Mouse (Mus musculus) kidney, postnatal 36 days (tissue): ENCODE data around the gene Slbp.
A peak's percentile ranks its signal among the peaks of the same experiment; 100 is the strongest.

Experiments used
- DNase-seq, 2 experiments: peaks; one replicate each; pipeline ENCODE4 v3.0.0; 2021 to 2022; ENCODE audit warnings: mixed read lengths in 2 of 2

The Slbp gene

DNA sequence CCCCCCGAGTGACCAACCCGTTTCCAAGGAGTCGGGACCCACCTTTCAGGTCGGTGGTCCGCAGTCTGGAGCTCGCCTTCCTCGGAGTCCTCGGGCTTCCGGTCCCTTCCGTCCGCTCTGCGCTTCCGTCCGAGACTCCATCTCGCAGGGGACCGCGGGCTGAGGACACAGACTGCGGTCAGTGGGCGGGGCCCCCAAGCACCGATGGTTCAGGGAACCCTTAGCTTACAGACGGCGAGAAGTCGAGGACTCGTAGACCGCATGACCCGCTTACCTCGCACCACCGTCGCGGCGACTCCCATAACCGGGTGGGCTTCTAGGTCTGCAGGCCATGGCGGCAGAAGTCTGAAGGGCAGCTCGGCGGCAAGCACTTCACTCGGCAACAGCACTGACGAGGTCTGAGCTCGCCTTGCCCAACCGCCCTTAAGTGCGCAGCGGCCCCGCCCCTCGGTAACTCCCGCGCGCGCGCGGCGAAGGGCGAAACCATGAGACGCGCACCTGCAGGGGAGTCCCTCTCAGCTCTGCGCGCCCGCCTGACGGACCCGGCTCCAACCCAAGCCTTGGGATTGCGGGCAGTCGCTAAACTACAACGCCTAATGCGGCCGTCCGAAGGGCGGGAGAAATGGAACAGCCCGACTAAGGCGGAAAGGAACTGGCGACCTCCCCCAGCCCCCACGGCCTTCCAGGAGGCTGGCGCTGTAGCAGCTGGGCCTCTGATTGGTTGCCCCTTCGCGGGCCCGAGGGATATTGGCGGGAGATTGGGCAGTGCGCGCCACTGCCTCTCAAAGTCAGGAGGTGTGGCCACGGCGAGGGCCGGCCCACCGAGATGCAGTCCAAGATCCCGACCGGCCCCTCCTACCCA is at the start of gene Slbp:
Gene Slbp (minus strand): TSS at position 654 of the 862 bp plus-strand sequence.
- DNase-seq: peak; percentile 98

DNA sequence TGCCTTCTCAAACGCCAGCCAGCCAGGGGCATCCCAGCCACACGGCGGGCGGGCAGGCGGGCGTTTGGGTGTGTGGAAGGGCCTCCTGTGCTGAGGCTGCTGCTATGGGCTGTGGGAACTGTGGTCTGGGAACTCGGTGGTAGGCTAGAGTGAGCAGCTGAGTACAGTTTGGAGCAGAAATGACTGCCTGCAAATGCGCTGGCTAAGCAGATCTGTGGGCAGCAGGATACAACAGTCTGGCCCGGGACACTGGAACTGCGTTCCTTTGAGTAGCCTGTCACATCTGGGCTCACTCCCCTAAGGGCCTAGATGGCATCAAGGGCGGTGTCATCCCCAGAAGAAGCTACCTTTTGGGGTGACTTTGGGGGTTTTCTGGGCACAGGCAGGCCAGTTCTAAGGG is 49.5 kb upstream of the Slbp start:
- DNase-seq: peak in 1 of 2 experiments; percentile 53

DNA sequence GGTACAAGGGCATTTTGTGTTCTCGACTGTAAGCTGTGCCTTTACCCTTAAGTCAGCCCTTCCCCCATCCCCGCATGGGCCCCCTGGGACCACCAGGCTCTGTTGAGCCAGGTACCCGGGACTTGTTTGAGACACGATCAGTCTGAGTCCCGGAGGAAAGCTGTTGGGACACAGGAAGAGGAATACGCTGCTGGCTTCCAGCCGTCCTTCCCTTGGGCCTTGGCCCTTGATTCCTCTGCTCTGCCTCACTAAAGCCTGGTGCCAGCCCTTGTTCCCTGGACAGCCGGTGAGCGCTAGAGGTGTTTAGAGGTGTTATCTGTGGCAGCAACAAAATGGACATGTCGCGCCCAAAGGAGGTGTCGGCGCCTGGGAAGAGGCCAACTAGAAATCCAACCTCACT is 47.6 kb upstream of the Slbp start:
- DNase-seq: no peak

DNA sequence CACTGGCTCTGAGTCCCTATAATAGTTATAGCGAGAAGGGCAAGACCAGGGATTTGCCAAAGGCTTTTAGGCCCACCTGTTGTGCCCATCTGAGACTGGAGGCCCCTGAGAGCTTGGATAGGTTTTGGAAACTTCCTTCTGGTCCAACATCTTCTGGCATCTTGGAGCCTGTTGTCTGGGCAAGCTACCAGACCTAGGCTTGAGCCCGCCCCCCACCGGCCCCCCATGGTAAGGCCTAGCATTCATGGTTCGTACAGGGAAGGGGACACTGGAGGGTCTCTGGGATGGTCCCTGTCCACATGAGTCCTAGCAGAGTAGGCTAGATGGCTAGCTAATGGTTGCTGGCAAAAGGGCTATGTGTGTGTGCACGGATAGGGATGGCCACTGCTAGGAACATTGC is 46.3 kb upstream of the Slbp start:
- DNase-seq: no peak

DNA sequence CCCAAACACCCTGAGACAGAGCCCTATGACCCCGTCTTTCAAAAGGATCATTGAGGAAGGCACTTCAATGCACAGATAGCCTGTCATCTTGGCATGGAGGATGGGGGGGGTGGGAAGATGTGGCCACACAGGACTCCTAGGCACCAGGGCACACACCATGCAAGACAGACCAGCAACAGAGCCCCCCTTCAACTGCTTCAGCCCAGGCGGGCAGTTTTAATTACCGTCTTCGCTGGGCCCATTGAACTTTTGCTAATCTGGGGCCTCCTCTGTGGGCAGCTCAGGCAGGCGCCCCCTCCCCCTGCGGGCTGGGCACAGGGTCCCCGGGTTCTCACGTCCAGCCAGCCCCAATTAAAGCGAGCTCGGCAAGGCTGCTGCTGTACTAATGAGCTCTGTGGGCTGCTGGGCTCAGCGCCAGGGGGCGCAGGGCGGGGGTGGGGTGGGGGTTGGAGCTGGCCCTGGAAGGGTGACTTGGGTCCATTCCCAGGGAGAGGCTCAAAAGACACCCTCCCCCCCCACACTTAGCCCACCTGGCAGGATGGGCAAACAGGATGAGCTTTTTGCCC is 45.7 kb upstream of the Slbp start:
- no peak for DNase-seq

DNA sequence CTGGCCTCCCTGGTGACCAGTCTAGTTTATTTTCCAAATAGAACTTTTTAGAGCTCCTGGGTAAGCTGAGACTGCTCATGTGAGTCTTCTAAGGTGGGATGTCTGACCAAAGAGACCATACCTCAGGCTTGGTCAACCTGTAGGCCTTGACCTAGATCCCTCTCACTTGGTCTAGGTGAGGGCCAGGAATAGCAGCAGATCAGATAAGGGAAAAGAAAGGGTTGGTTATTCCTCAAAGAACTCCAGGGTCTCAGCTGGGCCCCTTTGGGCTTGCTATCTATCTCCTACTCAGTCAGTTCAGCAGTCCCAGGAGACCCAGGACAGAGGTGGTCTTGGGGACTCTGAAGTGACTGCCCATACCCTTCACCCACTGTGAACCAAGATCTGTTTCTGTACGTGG is 45.2 kb upstream of the Slbp start:
- no peak for DNase-seq

DNA sequence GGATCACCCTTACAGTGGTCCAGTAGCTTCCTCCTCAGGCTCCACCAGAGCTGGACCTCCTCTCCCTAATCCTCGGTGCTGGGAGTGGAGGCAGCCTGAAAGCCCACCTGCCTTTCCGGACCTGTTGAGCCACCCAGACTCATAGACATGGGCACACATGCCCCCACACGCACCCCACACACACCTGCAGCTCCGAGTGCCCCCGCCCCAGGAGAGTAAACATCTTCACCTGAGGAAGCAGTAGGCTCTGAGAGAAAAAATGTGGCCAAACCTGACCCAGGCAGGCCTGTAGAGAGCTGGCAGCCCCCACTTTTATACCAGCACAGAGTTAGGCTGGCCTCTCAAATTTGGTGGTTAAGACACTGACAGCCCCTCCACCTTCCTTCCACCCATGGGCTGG is 44.1 kb upstream of the Slbp start:
- DNase-seq: no peak

DNA sequence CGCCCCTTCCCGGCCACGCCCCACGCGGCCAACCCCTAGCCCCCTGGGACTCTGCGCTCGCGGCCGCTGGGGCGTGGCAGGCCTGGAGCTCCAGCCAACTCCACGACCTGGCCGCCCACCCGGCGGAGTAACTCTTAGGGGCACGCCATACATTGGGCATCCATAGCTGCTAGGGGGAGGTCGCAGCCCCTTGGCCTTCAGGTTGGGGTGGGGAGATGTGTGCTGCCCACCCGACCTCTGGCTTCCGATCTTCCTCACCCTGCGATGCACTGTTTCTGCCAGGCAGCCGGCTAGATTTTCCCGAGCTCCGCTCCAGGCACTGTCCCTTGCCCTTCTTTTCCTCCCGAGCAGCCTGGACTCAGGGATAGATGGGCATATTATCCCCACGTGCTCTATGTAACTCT is 43.3 kb upstream of the Slbp start:
- DNase-seq: peak in 1 of 2 experiments; percentile 37

DNA sequence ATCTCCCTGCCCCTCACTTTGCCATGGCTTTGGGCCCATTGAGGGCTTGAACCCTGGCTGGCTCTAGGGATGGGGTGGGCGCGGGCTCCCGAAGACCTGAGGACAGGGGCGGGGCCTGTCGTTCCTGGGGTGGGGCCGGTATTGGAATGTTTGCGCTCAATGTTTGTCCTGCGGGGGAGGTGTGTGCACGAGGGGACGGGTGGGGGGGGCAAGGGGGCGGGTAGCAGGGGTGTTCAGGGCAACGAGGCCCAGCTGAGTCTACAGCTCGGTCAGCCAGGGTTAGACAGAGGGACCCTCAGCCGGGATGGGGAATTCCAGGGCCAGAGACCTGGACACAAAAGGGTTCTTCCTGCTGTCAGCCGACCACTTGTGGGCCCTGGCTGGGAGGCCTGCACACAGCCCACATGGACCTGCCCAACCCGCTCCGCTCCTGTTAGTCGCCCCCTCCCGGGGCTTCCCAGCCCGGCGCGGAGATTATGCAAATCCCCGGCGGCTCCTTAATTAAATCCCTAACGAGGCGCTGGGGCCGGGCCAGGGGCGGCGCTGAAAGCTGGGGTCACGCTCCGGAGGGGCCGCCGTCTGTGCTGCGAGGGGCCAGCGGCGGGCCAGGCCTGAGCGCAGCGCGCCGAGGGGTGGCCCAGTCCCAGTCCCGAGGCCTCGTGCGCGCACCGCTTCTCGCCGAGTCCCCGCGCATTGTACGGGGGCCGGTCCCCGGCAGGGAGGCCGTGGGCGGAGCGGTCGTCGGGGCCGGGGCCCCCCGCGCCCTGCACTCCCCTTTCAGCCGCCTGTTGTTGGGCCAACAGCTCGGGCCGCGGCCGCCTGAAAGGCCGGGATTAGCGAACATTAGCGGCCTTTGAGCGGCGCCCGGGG is 42.7 kb upstream of the Slbp start:
- DNase-seq: peak in 1 of 2 experiments; percentile 53

DNA sequence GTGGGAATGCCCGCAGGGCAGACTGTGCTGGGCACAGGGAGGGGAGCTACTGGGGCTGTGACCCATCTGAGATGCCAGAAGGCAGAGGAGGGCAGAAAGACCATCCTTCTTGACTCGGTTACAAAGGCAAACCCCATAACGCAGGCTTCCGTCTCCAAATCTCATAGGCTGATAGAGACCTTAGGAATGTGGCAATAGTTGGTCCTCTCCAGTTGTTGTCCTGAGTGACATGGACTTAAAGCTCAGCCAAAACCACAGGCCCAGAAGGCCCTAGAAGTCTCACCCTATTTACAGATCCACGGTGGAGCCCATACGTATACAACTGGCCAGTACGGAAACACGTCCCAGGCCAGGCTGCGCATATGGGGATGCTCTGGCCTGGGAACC is 42.1 kb upstream of the Slbp start:
- no peak for DNase-seq

DNA sequence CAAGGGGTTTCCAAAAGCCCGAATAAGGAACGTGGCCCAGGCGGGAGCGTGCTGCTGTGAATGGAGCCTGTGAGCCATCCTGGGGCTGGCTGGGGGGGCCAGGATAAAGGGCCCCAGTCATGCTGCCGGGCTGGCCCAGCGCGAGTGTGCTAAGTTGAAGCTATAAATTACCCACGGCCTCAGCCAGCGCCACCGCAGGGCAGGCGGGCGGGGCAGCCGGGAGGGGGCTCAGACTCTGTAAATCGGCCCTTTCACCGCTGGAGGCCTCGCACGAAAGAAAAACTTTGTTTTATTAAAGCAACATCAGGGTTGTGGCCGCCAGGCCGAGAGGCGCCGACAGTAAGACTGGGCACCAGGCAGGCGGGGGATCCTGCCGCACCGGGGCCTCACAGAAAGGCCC is 40.0 kb upstream of the Slbp start:
- DNase-seq: no peak

DNA sequence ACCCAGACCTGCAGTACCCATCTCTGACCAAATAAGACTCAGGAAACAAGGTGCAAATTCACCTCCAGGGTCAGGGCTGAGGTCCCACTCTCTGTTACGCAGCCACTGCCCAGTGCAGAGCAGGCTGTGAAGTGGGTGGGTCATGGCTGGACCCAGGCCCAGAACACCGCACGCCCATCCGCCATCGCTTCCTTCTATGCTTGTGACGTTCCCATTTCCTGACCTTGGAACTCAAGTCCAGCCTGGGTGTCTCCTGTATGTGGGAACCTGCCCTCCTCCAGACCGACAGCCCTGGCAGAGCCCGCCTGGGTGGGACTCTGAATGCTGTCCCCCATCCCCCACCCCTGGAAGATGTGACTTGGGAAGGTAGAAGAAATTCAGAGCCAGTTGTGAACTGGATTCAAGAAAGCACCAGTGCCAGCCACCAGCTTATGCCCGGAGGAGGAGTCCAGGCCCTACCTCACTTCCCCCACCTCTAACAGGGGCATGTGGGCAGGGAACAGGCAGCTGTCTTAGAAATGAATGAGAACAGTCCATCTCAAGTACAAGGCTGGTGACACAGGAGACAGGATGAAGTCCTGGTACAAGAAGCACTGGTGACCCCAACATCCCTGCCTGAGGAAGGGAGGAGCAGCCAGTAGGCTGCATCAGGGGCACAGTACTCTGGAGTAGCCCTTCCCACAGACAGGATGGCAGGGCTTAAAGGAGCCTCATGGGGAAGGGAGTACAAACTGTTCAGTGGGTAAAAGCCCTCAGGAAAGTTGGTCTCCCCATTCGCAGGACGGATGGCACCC is 37.7 kb upstream of the Slbp start:
- DNase-seq: peak; percentile 62 to 82

DNA sequence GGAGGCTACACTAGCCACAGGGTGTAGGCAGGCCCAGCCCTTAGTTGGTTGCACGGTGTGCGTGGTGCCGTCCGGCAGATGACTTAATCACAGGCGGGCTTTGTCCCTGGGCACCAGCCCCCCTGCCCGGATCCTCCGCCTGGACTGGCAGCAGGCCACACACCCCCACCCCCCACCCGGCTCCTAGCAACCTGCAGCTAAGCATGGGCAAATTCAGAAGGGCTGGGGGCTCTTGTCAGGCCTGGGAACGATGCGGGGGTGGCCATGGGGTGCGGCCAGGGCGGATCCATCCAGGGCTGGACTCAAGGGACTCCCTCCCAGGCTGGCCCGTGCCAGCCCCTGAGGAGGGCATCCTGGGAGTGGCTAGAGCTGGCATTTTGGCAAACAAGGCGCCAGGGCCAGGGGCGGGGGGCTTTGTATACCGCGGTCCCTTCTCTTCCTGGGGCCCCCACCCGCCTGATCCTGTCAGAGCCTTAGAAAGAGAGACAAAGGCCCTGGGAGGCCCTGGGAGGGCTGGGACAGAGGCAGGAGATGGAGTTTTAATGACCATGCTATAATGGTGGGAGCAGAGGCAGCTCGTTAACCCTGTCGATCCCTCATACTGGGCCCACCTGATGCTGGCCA is 37.0 kb upstream of the Slbp start:
- DNase-seq: no peak

DNA sequence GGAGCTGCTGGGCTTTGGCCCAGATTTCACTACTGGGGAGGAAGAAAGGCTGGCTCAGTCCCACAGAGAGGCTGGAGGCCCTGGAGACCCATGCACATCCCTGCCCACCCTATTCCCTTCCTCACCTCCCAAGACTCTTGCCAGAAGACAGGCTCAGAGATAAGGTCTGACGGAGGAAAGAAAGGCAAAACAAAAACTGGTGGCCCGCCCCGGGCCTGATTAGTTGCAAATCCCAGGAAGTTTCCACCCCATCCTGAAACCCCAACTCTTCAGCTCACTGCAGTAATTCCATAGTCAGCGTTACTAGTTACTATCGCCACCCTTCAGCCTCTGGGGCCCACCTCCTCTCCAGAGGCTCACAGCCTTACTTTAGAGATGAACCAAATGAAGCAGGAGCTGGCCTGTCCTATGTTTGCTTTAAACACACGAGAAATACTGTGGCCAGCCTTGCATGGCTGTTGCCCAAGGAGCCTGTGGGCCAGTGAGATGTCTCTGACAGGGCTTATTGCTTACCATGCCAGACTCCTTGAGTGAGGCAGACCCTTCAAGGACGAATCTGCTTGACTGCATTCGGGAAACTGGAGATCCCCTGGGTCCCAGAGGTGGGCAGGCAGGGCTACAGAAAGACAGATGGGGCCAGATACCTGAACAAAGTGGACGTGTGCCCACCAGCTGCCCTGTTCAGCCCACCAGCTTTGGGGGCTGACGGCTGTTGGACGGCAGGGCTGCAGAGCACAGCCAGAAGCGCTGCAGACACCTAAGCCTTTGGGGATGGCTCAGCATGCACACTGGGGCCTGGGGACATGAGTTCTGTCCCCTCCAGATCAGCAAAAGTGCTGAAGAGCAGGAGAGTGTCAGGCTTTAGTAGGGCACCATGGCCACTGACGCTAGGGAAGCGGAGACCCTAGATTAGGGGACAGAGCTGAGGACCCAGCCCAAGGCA is 36.2 kb upstream of the Slbp start:
- no peak for DNase-seq

DNA sequence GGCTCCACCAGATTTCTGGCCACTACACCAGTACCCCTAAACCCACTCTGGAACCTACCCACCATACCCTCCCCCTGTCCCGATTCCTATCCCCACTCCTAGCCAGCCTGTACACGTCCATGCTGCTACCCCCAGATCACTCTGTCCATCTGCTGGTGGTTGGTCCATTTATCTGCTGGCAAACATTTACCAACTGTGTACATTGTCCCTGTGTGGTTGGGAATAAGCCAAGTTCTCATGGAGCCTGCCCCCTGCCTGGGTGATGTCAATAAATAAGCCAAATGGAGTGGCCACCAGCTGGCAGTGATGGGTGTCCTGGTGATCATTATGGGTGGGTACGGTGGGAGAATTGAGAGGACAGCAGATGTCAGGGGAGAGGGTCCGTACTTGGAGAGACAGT is 34.8 kb upstream of the Slbp start:
- DNase-seq: peak in 1 of 2 experiments; percentile 55

DNA sequence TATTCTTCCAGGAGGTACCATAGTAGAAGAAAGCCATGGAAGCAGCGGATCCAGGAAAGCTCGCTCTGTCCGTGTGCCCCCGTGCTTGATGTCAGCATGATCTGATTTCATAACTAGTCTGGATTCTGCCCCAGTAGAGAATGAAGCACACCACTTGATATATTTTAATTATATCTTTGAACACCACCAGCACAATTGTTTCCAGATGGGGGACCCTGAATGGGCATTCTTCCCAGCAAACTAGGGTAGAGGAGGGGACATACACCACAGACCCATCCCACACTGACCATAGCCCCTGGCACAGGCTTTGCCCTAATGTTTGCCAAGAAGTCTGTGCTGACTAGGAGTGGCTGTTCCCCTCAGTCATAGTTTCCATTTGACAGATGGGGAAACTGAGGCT is 32.6 kb upstream of the Slbp start:
- DNase-seq: no peak

DNA sequence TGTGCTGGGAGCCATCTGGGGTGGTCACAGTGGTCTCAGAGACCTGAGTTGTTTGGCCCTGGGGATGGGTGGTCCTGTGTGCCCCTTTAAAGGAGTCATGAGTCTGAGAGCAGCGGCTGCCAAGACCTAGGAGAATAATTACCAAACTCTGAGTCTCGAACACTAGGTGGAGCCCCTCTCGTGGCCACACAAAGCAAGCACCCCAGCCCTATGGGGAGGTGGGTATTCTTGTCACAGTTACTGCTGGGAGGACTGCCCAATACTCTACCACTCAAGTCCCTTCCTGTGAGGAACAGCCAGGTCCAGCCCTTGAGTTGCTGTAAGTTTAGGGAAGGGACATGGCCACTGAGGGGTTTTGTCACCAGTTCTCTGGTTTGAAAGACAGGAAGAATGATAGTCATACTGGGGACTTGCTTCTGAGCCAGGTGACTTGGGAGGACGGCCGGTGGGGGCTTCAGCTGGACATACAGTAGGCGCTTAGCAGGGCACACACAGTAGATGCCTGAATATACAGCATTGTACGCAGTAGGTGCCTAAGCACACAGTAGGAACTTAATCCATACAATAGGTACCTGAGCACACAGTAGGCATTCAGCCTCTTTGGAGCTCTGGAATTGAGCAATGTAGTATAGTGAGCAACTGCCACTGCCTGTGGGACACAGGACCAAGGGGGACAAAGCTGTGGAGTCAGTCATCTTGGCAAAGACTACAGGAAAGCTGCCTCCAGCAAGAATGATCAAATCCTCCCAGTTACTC is 31.7 kb upstream of the Slbp start:
- peak; percentile 76 to 77 for DNase-seq

DNA sequence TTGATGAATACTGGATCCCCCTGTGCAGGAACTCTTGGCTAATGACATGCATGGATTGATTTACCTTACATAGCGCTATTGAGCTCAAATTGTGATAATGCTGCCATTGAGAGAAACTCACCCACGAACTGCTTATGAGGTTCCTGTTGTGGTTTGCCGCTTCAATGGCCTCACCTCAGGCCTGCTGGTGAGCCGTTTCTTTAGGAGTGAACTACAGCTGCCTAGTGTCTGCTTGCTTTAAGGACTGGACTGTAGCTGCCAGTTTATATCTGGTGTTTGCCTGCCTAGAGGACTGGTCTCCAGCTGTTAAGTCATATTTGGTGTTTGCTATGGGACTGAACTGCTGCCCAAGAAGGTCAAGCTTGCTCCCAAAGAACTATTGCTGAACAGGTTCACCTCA is 30.6 kb upstream of the Slbp start:
- no peak for DNase-seq

DNA sequence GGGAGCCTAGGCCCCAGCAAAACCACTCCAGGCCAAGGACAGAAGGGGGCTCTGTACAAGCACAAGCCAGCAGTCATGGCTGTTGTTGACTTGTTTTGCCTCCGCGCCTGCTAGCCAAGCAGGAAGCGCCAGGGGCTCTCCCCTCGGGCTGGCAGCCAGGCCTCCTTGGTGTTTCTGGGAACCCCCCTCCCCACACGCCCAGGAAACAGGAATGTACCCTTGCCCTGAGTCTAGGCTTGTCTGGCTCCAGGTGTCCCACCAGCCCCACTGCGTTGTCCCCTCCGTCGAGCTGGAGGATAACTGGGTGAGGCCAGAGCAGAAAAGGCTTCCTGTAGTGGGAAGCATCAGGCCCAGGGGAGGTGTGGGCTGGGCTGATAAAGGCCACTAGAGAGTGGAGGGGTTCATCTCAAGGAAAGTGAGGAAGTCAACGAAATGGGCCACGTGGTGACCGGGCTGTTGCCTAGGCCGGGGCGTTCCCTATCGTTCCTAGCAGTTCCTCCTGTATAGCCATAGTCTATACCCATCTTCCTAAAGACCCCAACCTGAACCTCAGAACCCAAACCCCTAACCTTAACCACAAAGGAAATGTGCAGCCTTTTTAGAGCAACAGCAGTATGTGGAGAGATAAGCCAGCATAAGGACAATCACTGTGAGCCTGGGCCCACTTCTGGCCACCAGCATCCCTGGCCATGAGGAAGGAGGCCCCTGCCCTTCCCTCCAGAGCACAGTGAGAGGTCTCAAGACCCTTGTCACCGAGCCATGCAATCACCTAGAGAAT is 29.4 kb upstream of the Slbp start:
- no peak for DNase-seq

DNA sequence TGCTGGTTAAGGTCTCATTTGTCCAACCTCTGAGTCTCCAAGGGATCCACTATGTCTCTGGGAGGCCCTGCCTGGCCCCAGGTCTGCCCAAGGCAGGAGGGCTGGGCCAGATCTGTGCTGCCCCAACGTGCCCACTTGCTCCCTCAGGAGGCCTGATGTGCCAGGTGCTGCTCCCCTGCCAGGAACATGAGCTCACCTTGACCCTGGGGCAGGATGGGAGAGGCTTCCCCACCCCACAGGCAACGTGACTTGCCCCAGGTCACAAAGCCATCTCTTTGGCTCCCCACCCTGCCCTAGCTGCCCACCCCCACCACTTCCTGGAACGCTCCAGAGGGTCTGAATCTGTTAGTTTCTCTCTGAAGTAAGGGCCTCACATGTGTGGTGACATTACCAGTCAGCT is 28.7 kb upstream of the Slbp start:
- no peak for DNase-seq
